Mouse (Mus musculus) gastrocnemius, adult 2 months (tissue): ENCODE measurements around the gene H3f3a. TPM values are rescaled to one million over a fixed set of nuclear protein-coding genes. Genes with fewer than 3 reads are reported as not detected.
A peak's percentile ranks its signal among the peaks of the same experiment; 100 is the strongest.
"Not testable (repeated sequence)": the region's sequence is repeated elsewhere in the genome, so short reads cannot be mapped to it uniquely, and the experiment has no call there.

Experiments used
- DNase-seq: peaks from one replicate; pipeline ENCODE4 v3.0.0; 2022
- H3K27ac ChIP-seq: fragments of 200-600 bp; 2 replicates; pipeline ENCODE4 v1.8.1; 2022; ENCODE audit warnings: mild to moderate bottlenecking
- H3K4me3 ChIP-seq: fragments of 200-600 bp; 2 replicates; pipeline ENCODE4 v1.8.1; 2022; ENCODE audit warnings: mild to moderate bottlenecking, moderate library complexity
- CTCF ChIP-seq: fragments of 200-600 bp; IDR thresholded peaks from 2 replicates; pipeline ENCODE4 v1.8.1; 2022; ENCODE audit warnings: antibody characterized with exemption, mild to moderate bottlenecking, moderate library complexity
- intact Hi-C: fragments of 180-260 bp; cut with DNase I; formaldehyde crosslinking; loops from one replicate; pipeline ENCODE4 v1.15.1; 2025
- total RNA-seq, 2 experiments: library from RNA; stranded (reverse); gene quantifications; 2 replicates each; pipeline ENCODE4 v1.2.3; 2021

The H3f3a gene
- total RNA-seq, 2 experiments from 2014 or later: 314 to 379 TPM

- no peak overlapping the region for H3K4me3 ChIP-seq
- intact Hi-C loops: no loop called here
- TF ChIP-seq CTCF: no peak
- no peak overlapping the region for H3K27ac ChIP-seq
- no peak for DNase-seq
Observed at GRCm38 (mm10) chr1:180837186-180837585, 23.4 kb upstream of the H3f3a start.

DNA sequence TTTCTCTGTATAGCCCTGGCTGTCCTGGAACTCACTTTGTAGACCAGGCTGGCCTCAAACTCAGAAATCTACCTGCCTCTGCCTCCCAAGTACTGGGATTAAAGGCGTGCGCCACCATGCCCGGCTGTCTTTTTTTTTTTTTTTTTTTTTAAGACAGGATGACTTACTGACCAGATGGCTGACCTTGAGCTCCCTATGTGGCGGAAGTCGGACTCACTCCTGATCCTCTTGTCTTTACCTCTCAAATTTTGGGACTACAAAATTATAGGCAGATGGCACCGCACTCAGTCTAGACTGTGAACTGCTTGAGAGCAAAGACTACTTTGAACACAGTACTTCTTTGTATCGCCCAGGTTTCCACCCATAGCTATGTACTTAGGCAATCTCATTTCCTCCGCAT lies 22.7 kb upstream of the H3f3a start:
- intact Hi-C loops, H3K4me3 ChIP-seq, DNase-seq, H3K27ac ChIP-seq: not testable (repeated sequence)

DNA sequence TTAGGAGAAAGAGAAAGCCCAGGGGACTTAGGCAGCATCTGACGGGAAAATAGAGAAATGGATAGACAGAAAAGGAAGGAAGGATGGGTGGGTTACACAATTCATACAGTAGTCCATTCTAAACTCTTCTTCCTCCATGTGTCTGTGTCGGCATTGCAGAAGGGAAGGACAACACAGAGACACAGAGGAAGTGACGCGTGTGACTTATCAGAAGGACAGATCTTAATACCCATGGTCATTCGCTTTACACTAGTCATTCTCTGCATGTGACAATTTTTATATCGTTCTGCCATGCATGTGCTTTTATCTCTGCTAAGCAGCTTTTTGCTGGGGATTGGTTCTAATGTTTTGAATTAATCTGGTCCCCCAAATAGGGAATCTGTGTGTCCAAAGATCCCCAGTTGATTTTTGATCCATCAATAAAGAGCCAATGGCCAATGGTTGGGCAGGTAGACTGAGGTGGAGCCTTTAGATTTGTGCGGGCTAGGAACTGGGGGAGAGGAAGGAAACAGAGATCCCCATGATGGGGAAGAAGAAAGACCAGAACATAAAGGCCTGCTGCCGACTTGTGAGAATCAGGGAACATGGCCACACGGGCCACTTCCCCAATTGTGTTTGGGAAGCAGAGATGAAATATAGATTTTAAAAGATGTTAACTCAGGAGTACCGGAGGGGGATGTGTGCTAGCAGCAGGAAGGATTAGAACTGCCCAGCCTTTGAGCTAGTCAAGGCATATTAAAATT lies 21.7 kb upstream of the H3f3a start:
- H3K27ac ChIP-seq: no peak overlapping the region
- intact Hi-C loops: no loop called here
- no peak for TF ChIP-seq CTCF
- no peak for DNase-seq
- H3K4me3 ChIP-seq: no peak overlapping the region

DNA sequence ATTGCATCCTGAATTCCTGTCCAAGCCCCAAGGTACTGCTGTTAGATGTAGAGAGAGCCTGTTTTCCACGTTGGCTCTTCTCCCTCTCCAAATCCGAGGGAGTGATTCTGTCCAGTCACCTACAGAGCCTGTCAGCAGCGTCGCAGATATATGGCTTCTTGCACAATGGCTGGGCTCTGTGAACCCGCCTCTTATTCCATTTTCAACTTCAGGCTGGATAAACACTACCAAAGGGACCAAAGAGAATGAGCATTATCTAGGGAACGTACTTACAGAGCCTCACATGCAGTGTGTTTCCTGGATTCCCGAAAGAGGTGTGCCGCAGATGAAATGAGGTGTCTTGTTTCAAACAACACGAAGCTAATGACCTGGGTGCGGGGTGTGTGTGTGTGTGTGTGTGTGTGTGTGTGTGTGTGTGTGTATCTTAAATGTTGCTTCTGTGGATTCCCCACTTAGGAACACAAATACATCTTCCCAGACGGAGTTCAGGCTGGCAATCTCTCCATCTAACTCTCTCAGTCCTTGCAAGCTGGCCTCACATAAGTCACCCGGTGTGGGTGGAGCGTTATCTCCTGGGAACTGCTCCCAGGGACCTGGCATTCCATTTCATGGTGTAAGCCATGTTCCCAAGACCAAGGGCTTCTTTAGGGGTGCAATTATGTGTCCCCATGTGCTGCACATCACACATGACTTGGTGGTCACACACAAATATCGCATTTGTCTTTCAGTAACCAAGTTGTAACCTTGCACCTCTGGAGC lies 17.0 kb upstream of the H3f3a start:
- DNase-seq: no peak
- Histone ChIP-seq H3K4me3 (peak overlapping the region; percentile 24), H3K27ac (no peak overlapping the region)
- no peak for TF ChIP-seq CTCF
- intact Hi-C loops: no loop called here

GRCm38 (mm10) chr1:180830175-180830574 lies 16.4 kb upstream of the H3f3a start:
- DNase-seq: no peak
- no peak for TF ChIP-seq CTCF
- no peak overlapping the region for H3K27ac ChIP-seq
- intact Hi-C loops: no loop called here
- peak overlapping the region; percentile 24 for H3K4me3 ChIP-seq

DNA sequence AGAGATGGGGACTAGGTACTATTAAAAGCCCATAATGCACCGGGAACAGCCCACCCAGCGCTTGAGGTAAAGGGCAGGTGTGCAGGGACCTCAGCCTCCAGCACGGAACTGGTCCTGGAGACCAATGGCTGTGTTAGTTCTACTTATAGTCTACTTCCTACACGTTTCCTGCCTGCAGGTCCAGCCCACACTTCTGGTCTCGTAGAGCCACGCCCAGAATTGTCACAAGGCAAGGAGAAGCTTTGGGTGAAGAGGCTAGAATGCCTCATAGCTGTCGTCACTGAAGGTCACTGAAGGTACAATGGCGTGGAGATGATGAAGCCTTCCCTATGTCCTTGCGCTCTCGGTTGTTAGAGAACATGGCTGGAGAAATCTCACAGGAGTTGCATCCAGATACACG lies 16.0 kb upstream of the H3f3a start:
- no peak overlapping the region for H3K27ac ChIP-seq
- intact Hi-C loops: no loop called here
- H3K4me3 ChIP-seq: peak overlapping the region; percentile 24; the same call in 1 of the 2 replicates
- no peak for TF ChIP-seq CTCF
- DNase-seq: no peak

DNA sequence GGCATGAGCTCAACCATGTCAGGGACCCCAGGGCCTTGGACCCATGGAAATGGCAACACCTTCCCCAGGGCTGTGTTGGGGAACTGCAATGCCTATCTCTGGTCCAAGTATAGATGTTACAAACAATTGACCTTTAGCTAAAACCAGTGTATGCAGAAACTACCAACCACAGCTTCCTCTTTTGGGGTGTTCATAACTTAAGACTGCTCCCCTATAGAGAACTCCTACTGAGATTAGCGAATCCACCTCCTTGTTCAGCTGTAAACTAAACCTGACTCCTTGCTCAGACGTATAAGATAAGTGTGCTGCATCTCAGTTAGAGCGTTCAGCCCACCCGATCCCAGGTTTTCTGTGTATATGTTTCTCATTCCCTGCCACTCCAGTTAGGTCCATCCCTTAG lies 12.9 kb upstream of the H3f3a start:
- no peak for TF ChIP-seq CTCF
- Histone ChIP-seq H3K27ac (no peak overlapping the region), H3K4me3 (no peak overlapping the region)
- intact Hi-C loops: no loop called here
- no peak for DNase-seq

GRCm38 (mm10) chr1:180824721-180825120 lies 11.0 kb upstream of the H3f3a start:
- Histone ChIP-seq H3K4me3 (peak overlapping the region; percentile 39; the same call in 1 of the 2 replicates), H3K27ac (peak overlapping the region; percentile 40; the same call in 1 of the 2 replicates)
- no peak for TF ChIP-seq CTCF
- intact Hi-C loops: no loop called here
- peak; percentile 46 for DNase-seq

DNA sequence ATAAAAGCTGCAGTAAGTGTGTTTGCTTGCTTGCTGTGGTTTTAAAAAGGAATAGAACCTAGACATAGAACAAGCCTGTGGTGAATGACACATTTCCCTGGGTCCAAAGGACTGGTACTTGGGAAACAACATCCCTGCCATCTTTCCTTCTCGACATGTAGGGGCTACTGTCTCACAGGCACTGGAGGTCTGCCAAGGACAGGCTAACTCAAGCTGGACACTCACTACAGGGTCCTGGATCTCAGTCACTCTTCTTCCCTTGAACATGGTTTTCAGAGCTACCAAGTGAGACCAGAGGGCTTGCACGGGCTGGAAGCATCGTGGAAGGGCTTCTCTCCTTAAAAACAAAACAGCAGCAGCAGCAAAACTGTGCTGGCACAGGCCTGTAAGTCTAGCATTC lies 10.0 kb upstream of the H3f3a start:
- no peak for TF ChIP-seq CTCF
- intact Hi-C loops: no loop called here
- H3K27ac ChIP-seq: no peak overlapping the region
- no peak for DNase-seq
- no peak overlapping the region for H3K4me3 ChIP-seq

DNA sequence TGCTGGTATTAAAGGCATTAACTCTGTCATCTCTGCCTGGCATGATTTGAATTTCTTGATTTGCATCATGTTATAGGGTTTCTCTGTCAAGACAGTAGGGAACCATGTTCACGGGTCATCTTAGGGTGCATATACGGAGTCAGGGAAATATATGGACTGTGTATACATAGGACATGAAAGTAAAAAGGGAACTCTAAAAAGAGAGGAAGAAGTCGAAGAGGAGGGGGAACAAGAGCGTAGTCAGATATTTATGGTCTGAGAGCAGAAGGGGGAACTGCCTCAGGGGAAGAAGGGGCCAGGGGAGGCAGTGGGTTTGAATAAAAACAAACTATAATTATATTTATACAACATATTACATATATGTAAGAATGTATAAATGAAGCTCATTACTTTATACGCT lies 8.5 kb upstream of the H3f3a start:
- DNase-seq: no peak
- Histone ChIP-seq H3K27ac (no peak overlapping the region), H3K4me3 (no peak overlapping the region)
- no peak for TF ChIP-seq CTCF
- intact Hi-C loops: no loop called here

DNA sequence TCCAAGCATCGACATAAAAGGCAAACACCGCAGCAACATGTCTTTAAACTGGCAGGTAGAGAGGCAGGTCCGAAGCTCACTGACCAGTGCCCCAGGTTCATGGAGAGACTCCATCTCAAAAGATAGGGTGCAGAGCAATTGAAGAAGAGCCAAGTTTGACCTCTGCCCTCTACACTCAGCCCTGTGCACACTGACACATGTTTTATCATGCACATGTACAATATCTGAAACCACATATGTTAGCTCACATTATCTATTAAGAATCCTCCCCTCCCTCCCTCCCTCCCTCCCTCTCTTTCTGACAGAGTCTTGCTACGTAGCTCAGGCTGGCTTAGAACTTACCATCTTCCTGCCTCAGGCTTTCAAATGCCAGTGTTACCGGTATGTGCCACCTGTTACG lies 7.4 kb upstream of the H3f3a start:
- intact Hi-C loops: no loop called here
- DNase-seq: no peak
- H3K27ac ChIP-seq: no peak overlapping the region
- H3K4me3 ChIP-seq: no peak overlapping the region
- TF ChIP-seq CTCF: no peak

GRCm38 (mm10) chr1:180818000-180818399 lies 4.3 kb upstream of the H3f3a start:
- TF ChIP-seq CTCF: no peak
- H3K27ac ChIP-seq: no peak overlapping the region
- intact Hi-C loops: no loop called here

GRCm38 (mm10) chr1:180815371-180816024 lies 1.8 kb upstream of the H3f3a start:
- H3K4me3 ChIP-seq: no peak overlapping the region
- intact Hi-C loops: no loop called here

More at GRCm38 (mm10) chr1:180818000-180818399, 4.3 kb upstream of the H3f3a start:
- no peak for DNase-seq
- no peak overlapping the region for H3K4me3 ChIP-seq

More at GRCm38 (mm10) chr1:180815371-180816024, 1.8 kb upstream of the H3f3a start:
- no peak for TF ChIP-seq CTCF
- peak overlapping the region; percentile 94; the same call in 1 of the 2 replicates for H3K27ac ChIP-seq
- no peak for DNase-seq
